Mouse (Mus musculus): ENCODE measurements at regions not wholly inside any gene's neighbourhood (a gene's known extent, or its start where the extent isn't known, plus 50 kb on each side); places are given as distances from the start of the nearest gene placed in this dataset.
A peak's percentile ranks its signal among the peaks of the same experiment; 100 is the strongest.

GRCm38 (mm10) chr1:13424524-13424923 is 2010.6 kb downstream of the A830018L16Rik start:
- no peak for DNase-seq (ENCODE audit: low spot score)

DNA sequence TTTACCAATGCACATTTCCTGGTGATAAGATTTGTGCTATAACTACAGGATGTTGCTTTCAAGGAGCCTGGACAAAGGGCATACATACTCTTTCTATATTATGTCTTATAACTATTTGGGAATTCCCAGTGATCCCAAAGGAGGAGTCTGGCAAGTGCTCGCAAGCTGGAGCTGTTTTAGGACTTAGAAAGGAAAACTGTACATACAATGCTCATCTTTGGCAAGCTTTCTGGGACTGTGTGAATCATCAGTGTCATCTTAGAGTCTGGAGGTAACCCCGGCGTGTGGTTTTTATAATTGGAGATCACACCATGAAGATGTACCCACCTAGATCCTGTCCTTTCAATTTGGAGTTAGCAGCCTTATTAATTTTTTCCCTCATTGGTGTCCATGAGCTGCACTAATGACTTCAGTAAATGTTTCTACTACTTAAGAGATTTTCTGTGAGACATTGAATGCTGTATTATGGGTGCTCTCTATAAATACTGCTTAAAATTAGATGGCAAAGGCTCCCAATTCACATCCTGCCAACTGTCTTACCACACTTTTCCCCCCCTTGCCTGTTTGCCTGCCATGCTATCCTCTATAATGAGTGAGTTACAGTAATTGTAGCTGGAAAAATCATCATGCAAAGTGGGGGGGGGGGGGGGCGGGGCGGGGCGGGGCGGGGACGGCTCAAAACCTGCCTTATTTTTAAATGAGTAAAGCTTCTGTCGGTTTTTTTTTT is 2011.9 kb downstream of the A830018L16Rik start:
- DNase-seq (ENCODE audit: low spot score): no peak

DNA sequence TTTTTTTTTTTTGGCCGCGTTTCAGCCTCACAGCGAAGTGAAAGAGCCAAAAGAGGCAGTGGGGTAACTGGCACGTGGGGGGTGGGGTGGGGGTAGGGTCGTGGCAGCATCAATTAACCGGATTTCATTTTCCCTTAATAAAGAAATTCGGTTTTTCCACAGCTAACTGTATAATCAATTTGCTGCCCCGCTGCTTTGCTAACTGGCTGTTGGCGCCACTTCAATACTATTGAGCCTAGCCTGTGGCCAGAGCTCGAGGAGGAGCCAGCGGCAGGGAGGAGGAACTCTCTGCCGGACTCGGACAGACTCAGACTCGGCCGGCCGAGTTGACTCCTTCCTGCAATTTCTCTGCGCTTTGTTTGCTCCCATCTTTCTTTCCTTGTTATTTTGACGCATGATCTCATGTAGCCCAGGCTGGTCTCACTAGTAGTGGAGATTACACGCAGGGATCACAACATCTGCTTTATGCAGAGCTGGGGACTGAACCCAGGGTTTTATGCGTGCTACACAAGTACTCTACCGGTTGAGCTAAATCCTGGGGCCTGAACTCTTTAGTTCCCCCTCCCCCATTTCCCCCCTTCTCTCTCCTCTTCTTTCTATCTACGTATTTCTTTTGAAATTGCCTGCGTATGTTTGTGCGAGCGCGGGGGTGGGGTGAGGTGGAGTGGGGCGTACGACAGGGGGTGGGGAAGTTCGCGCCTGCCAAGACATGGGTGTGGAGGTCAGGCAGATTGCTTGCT is 2012.6 kb downstream of the A830018L16Rik start:
- DNase-seq (ENCODE audit: low spot score): peak; percentile 53

GRCm38 (mm10) chr1:13427068-13427434 is 2013.1 kb downstream of the A830018L16Rik start:
- no peak for DNase-seq (ENCODE audit: low spot score)

DNA sequence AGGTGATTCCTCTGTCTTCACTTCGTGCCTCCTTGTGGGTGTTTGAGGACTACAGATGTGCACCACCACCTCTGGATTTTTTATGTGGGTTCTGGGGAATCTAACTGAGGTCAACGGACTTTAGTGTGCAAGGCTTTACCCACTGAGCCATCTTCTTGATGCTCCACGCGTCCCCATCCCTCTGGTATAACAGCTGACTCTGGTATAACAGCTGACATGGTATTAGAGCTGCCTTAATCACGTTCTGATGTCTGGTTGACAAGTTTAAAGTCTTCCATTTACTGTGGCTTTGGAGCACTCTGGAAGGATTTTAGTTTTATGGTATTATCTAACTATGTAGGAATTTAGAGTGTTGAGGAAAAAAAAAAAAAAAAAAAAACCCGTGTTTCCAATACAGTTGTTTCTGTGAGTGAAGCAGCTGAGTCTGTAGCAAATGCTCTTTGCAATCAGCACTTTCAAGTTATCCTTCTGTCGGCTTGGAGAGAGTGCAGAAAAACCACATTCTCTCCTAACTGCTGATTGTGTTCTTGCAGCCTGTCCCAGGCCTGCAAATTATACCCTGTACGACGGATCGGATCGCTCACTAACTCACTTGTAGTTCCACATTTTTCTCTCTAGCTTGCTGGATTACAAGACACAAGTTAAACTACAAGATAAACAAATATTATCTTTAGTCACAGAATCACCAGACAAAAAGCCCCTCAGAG is 2013.7 kb downstream of the A830018L16Rik start:
- DNase-seq (ENCODE audit: low spot score): no peak

GRCm38 (mm10) chr1:13437747-13438394 is 2024.0 kb downstream of the A830018L16Rik start:
- DNase-seq (ENCODE audit: low spot score): no peak

DNA sequence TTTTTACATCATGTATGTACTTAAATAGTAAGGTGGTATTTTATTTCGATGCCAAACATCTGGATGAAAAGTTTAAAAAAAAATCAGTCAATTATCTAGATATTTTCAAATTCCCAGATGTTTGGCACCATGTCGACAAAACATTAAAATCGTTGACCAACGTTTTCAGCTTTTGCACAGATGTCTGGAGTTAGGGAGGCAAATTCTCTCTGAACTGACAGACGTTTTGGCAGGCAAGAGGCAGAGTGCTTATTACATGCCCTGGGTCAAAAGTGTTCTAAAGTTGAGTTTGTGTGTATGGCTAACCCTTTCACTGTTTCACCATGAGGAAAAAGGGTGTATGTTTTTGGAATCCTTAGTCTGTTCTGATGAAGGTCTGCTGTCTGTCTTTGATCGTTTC is 2028.5 kb downstream of the A830018L16Rik start:
- DNase-seq (ENCODE audit: low spot score): no peak

DNA sequence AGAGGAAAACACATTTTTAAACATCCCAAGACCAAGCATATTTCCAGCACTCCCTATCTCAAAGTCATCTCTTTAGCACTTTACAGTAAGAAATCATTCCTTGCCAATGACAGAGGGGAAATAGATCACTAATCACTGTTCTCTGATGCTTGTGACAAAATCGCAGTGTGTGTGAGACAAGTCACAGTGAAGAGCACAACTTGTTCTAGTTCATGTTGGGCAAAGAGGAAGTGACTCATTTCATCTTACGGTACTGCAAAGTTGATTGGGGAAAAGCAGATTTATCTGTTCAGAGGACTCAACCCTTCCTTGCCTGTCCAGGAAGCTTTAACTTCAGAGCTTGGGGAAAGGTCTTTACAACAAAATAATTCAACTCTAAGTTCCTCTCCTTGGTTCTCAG is 2040.6 kb downstream of the A830018L16Rik start:
- DNase-seq (ENCODE audit: low spot score): no peak

DNA sequence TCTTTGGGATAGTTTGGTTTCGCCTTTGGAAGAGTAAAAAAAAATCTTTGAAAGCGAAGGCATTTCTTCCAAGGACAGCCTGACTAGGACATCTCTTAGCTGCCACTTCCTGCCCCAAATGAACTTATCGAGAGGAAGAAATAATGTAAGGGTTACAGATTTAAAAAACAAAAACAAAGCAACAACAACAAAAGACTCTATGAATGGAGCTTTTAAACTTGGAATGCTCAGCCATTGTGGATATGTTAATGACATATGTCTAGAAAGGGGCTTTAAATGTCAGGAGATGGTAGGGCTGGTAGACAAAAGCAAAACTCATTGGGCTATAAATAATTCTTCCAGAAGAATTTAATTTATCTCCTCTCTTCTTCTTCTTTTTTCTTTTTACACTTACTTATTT is 2041.7 kb downstream of the A830018L16Rik start:
- no peak for DNase-seq (ENCODE audit: low spot score)

DNA sequence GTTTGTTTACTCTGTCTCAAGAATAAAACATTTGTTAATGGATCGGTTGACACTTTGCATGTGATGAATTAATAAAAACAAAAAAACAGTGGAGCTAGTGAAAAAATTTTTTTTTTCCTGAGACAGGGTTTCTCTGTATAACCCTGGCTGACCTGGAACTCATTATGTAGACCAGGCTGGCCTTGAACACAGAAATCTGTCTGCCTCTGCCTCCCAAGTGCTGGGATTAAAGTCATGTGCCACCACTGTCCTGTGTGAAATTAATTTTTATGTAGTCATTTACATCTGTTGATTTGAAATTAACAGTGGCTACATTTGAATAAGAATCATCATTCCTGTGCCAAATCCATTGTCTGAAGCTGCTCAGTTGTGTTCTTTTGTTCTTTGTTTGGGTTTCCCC is 2050.4 kb downstream of the A830018L16Rik start:
- no peak for DNase-seq (ENCODE audit: low spot score)

GRCm38 (mm10) chr1:13467174-13467573 is 2053.3 kb downstream of the A830018L16Rik start:
- DNase-seq (ENCODE audit: low spot score): no peak

DNA sequence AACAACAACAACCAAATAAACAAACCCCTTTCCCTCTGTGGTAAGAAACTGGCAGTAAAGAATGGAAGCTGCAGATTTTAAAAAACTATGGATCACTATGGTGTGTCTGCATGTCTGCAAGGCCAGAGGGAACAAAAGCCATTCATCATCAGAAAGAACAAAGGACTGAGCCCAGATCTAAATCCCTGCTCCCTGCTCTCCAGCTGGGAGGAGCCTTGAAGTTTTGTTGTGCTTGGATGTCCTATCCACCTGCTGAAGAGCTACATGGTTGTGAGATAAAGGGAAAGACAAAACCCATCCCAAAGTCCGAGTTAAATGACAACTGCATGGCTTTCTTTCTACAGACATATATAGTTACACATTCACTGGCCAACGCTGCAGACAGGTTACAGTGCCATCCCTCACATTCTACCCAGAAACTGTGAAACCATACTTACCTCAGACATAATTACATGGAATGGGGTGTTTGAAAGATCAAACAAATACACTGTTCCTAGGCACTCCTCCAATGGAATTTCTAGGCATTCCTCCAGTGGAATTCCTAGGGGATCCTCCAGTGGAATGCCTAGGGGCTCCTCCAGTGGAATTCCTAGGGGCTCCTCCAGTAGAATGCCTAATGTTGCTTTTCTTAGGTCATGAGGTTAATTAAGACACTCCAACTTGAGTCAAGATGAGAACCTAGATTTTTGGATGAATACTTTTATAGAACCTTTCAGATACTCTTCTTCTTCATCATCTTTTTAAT is 2054.2 kb downstream of the A830018L16Rik start:
- no peak for DNase-seq (ENCODE audit: low spot score)

DNA sequence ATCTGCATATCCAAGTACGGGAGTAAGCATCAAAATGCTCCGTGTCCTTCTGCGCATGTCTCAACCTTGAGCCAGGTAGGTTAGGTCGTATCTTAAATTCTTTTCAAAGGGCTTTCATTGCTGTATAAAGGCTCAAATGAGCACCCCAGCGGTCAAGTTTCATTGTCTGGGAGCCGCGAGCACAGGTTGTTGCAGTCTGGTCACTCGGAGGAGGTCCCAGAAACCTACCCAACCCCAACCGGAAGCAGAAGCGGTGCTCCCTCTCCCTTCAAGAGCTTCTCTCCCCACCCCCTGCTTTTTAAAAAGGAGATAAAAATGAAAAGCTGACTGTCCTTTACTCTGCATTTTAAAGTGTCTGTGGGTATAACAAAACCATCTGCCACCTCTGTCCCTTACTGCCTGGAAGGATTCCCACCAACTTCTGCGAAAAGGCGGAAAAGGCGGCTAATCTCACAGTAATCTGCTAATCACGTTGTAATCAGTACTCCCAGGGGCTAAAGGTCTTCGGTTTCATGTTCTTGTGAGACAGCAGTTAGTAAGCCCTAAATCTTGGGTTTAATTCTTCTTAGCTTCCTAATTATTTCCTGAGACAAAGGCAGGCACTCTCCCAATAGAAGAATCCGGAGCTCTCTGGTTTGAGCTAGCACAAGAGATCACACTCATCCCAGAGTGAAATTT is 2081.0 kb downstream of the A830018L16Rik start:
- no peak for DNase-seq (ENCODE audit: low spot score)

GRCm38 (mm10) chr1:13496386-13496785 is 2082.5 kb downstream of the A830018L16Rik start:
- DNase-seq (ENCODE audit: low spot score): no peak

DNA sequence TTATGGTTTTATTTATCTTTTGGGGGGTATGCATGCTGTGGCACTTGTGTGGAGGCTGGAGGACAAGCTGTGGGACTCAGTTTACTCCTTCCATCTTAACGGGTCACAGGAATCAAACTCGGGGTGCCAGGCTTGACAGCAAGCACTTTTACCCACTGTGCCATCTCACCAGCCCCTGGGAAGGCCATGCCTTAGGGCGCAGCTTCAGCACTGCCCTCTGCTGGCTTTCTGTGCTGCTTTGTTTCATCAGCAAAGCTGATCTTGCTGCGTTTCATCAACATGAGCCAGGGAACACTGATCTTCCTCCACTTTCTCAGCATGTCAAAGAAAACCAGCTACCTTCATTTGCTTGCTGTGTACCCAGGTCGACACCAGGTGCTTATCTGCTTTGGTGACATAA is 2086.6 kb downstream of the A830018L16Rik start:
- peak; percentile 14 for DNase-seq (ENCODE audit: low spot score)

- no peak for DNase-seq (ENCODE audit: low spot score)
Measured at GRCm38 (mm10) chr1:13501938-13502337, 2088.0 kb downstream of the A830018L16Rik start.

DNA sequence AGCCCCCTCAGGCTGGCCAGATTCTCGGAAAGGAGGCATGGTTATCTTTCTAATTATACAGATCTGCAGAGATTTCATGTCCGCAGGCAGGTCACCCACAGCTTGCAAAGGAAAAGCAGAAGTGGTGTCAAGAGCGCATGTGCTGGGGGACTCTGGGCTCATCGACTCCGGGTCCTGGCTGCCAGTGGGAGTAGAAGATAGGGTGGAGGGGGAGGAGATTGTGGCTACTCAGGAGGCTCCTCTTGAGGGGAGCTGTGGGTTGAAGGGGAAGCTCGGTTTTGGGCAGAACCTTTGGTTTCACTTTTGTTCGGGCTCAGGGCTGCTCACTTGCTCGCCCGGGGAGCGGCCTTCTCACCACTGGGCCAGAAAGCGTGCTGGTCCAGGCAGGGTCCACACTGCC is 2099.9 kb downstream of the A830018L16Rik start:
- DNase-seq (ENCODE audit: low spot score): no peak
